Mouse (Mus musculus): ENCODE results near the gene S1pr4.

The S1pr4 gene

DNA sequence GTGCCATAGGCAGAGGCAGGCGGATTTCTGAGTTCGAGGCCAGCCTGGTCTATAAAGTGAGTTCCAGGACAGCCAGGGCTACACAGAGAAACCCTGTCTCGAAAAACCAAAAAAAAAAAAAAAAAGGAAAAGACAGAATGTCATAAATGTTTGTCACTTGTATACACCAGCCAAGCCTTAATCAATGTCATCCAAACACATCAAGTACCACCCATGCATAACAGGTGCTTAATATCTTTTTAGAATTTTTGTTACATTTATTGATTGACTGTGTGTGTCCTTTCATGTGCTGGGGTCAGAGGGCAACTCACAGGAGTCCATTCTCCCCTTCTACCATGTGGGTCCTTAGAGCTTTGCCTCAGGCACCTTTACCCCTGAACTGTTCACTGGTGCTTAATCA, at the start of gene S1pr4:
S1pr4 (minus strand) TSS at position 101 of the 400 bp plus-strand sequence.
- DNase-seq = no peak

GRCm38 (mm10) chr10:81548944-81549343, 49.0 kb upstream of the S1pr4 start:
- DNase-seq = no peak

DNA sequence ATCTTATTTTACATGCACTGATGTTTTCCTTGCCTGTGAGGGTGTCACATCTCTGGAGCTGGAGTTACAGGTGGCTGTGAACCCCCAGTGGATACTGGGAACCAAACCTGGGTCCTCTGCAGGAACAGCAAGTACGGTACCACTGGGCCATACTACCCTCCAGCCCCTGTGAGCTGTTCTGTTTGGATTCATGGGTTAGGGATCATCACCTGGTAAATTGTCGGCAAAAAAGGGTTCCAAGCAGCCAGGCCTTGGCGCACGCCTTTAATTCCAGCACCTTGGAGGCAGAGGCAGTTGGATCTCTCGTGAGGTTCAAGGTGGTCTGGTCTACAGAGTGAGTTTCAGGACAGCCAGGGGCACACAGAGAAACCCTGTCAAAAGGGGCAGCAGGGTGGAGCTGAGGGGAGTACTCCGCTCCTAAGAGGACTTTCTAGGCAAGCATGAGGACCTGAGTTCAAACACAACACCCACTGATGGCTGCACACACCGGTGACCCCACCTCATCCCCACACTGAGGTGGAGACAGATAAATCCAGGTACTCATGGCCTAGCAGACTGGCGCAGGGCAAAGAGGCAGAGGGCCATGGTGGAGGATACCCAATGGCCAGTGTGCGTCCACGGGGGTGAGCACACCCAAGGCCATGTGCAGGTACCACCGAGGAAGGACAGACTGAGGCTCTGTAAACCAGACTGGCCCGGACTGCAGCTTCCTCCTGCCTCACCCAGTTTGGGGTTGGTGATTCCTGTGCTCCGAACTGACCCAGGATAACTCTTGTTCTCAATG, 47.0 kb upstream of the S1pr4 start:
- no peak for DNase-seq

GRCm38 (mm10) chr10:81546332-81546731, 46.4 kb upstream of the S1pr4 start:
- no peak for DNase-seq

- DNase-seq = peak; percentile 99 to 100
These were observed 45.3 kb upstream of the S1pr4 start, which contains the start of gene Gna11 for GRCm38 (mm10) chr10:81545161-81545747. Gene Gna11, minus strand, starts transcription at chr10:81545190.

- DNase-seq = no peak
These were observed 44.6 kb upstream of the S1pr4 start for GRCm38 (mm10) chr10:81544296-81545160.

- peak in 1 of 2 experiments; percentile 33 for DNase-seq
These were observed 43.7 kb upstream of the S1pr4 start for GRCm38 (mm10) chr10:81543633-81544032.

DNA sequence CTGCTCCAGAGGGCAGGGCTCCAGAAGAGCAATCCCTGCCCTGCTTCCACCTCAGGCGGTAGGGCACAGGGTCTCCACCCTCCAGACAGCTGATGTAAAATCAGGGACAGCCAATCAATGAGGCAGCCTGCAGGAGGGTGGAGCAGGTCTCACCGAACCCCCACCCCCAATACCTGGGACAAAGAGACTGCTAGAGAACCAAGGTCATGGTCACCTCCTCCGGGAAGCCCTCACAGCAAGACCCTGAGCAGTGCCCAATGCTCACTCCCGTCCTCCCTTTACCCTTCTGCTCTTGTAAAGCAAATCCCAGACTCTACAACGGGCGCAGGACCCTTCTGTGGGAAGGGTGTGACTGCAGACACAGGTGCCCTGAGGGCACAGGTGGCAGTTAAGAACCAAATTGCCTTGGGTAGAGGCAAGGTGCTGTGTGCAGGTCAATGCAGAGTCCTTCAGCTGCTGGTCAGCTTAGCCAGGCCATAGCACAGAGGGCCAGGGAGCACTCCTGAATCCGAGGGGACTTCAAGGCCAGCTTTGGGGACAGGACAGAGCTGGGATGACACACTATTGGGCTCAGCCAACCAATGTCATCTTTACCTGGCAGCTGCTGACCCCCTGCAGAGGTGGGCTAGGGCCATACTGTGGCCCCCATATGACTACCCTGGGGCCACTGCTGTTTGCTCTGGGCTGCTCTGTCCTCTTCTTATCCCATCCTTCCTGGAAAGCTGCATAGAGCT, 43.0 kb upstream of the S1pr4 start:
- no peak for DNase-seq

- no peak for DNase-seq
These were observed 41.9 kb upstream of the S1pr4 start for GRCm38 (mm10) chr10:81541803-81542202.

GRCm38 (mm10) chr10:81541363-81541762, 41.4 kb upstream of the S1pr4 start:
- no peak for DNase-seq

DNA sequence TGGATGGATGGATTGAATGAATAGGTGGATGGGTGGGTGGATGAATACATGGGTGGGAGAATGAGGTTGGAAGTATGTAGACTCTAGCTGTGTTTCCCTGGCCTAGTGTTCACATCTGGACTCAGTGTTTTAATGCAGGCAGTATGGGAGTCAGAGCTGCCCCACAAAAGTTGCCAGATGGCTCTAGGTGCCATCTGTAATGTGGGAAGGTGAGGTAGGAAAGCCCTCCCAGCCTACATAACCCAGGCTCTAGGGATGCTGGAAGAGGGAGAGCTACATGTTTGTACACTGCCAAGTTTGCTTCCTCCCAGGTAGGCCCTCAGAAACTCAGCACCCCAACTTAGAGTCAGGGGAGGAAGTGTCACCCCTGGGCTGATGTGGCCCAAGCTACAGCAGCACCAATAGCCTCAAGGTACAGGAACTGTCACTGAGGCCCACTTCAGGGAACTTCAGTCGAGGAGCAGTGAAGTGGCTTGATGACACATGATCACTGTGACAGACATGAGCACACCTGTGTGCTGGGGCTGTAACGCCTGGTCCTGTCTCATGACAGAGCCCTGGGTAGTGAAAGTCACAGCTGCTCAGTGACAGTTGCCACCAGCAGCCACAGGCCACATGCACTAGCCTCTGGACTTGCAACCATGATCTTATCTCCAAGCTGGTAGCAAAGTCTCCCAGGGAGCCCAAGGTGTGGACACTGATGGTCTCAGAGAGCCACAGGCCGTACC, 38.6 kb upstream of the S1pr4 start:
- no peak for DNase-seq

- no peak for DNase-seq
These were observed 37.5 kb upstream of the S1pr4 start for GRCm38 (mm10) chr10:81537429-81537828.

DNA sequence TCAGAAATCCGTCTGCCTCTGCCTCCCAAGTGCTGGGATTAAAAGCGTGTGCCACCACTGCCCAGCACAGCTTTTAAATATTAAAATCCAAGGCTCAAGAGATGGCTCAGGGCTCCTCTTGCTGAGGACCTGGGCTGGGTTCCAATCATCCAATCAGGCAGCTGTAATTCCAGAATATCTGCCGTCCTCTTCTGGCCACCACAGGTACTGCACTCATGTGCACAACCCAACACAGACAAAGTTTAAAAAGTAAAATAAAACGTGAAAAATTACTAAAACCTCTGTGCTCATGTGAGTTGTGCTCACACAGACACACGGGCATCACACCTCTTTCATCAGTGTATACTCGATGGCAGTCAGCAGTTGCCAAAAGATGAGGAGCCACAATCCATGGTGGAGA, 36.8 kb upstream of the S1pr4 start:
- peak in 1 of 2 experiments; percentile 45 for DNase-seq

DNA sequence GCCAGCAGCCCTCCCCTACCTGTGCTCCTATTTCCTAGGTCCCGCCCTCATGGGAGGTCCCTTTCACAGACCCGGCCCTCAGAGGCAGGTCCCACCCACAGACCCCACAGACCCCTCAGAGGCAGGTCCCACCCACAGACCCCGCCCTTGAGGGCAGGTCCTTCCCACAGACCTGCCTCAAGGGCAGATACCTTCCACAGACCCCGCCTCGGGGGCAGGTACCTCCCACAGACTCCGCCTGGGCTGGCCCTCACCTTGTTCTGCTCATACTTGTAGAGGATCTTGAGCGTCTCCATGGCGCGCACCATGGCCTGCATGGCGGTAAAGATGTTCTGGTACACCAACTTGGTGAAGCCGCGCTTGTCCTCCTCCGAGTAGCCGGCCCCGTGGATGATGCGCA, 34.9 kb upstream of the S1pr4 start:
- DNase-seq = no peak

- peak; percentile 58 to 77 for DNase-seq
These were observed 26.8 kb upstream of the S1pr4 start for GRCm38 (mm10) chr10:81526779-81527178.

GRCm38 (mm10) chr10:81525017-81525694, 25.2 kb upstream of the S1pr4 start:
- DNase-seq = no peak

- no peak for DNase-seq
These were observed 24.2 kb upstream of the S1pr4 start, which contains the start of gene Gna15 for GRCm38 (mm10) chr10:81524051-81524605. Gene Gna15, minus strand, starts transcription at chr10:81524225.

DNA sequence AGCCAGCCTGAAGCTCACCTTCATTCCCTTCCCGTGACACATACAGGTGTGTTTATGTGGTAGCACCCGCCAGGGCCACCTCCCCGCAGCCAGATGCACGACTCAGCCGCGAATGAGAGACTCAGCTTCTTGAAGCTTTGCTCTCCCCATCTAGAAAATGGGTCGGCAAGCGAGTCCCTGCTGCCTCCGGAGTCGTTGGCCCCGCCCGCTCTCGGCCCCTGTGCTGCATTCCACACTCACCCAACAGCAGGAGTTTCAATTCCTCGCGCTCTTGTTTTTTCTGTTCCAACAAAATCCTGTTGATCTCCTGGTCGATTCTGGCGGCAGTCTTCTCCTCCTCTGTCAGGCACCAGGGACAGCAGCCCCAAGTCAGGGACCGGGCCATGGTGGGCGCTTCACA, 23.6 kb upstream of the S1pr4 start:
- DNase-seq = no peak

DNA sequence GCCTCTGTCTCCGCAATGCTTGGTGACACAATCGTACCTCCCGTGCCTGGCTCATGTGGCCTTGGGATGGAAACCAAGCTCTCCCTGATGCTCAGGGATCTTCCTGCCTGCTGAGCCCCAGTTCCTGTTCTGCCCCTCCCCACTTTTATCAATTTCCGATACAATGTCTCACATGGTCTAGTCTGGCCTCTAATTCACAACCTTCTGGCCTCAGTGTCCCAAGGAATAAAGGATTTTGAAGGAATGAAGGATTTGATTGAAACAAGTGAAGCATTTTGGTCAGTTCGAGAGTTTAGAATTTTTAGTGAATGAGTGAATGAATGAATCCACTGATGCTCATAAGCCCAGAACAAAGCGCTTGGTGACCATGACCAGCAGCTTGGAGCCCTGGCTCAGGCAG, 23.2 kb upstream of the S1pr4 start:
- no peak for DNase-seq

DNA sequence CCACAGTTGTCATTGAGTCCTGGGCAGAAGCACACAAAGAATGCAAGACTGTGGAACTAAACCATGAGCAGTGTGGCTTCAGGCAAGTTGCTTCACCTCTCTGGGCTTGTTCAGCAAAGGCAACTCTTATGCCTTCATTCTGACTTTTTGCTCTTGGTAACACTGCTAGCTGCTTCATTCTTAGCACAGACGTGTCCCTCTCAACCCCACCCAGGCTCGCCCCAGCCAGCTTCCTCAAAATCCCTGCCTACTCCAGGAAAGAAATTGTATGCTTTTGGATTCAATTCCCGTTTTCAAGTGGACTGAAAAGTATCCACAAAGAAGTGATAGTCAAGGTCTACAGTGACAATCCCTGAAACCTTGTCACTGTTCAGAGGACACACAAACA, 20.0 kb upstream of the S1pr4 start:
- DNase-seq = no peak

Measured in cerebellum, adult 18-20 months (tissue).